Mouse (Mus musculus) intestine, embryonic 15.5 days (tissue): ENCODE data around the gene Elovl6. TPM values are rescaled to one million over a fixed set of nuclear protein-coding genes. Genes with fewer than 3 reads are reported as not detected.

ENCODE experiments used
- polyA plus RNA-seq: library from polyadenylated mRNA; unstranded; fragments of >200 nt; fragmentation: Nextera tagmentation; extraction: Ambion mirVana; gene quantifications from 2 replicates; pipeline ENCODE4 v1.2.1, GENCODE M21; 2015

Gene Elovl6
- polyA plus RNA-seq, 1 experiment from 2014 or later, result 46.4 TPM

Other genes with a start within 250 kb of the Elovl6 start
- gene Enpep, start 199.6 kb upstream of the Elovl6 start, polyA plus RNA-seq, result 97.2 and 100 TPM in 2 replicates
- 1.5 and 2.0 TPM in 2 replicates for gene Egf, start 223.0 kb downstream of the Elovl6 start, polyA plus RNA-seq